Mouse (Mus musculus) large intestine, adult 2 months (tissue): Measurements from ENCODE around the gene AA467197. TPM values are rescaled to one million over a fixed set of nuclear protein-coding genes. Genes with fewer than 3 reads are reported as not detected.
A peak's percentile ranks its signal among the peaks of the same experiment; 100 is the strongest.

Source experiments
- DNase-seq: peaks from one replicate; pipeline ENCODE4 v3.0.0-alpha.2; 2012; ENCODE audit warnings: low read depth, low spot score
- WGBS: fragments of 180-500 bp; shearing (Covaris S2); methylation state at CpG from one replicate; pipeline ENCODE4 v1.1.7; 2018; 5-methylcytosine and 5-hydroxymethylcytosine counted together
- polyA plus RNA-seq: library from polyadenylated mRNA; depleted of rRNA; stranded (reverse); fragments of >200 nt; gene quantifications from 2 replicates; pipeline ENCODE4 v1.2.3, GENCODE M21; 2012; rRNA removed

The AA467197 gene
- 49.8 and 57.5 TPM in 2 replicates for polyA plus RNA-seq

- WGBS, result 67% methylated on average over 3 of the region's 3 CpGs
Observed at GRCm38 (mm10) chr2:122636686-122637085, at the start of gene AA467197. Gene AA467197 (plus strand): TSS chr2:122636986.

GRCm38 (mm10) chr2:122587861-122588519 lies 48.8 kb upstream of the AA467197 start:
- no peak for DNase-seq
- WGBS, result 89% methylated on average over 8 of the region's 8 CpGs

More at GRCm38 (mm10) chr2:122636686-122637085, at the start of gene AA467197:
- DNase-seq, result no peak

DNA sequence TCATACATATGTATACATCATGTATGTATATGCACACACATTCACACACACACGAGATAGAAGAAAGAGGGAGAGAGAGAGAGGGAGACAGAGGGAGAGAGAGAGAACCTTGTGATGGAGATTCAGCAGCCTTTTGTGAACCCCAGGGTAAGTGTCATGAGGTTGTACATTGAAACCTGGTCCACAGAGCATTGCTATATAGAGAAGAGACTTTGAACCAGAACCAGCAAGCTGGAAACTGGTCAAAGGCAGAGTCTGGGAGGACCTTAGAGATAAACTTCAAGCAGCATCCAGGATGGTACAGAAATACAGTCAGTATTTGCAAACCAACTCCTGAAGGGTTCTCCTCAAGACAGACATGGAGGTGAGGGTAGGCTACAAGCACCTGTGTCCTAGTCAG lies 46.4 kb upstream of the AA467197 start:
- DNase-seq, result no peak
- 80% methylated on average over 1 of the region's 1 CpGs for WGBS

DNA sequence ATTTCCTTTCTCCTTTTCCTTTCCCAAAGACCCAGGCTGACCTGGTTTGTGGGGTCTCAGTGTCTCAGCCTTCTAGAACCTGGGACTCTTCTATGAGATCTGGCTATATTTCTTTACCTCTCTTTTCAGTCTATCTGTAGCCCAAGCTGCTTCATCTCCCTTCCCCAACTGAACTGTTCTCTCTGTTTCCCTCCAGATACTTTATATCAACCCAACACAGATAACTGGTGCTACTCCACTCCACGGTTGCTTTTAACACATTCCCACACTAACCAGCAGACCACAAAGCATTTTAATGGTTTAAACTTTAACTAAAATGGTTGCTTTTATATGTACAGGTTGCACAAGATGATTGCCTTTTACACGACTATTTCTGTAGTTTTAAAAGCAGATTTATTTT lies 45.6 kb upstream of the AA467197 start:
- 14% methylated on average over 2 of the region's 2 CpGs for WGBS

GRCm38 (mm10) chr2:122595461-122595860 lies 41.3 kb upstream of the AA467197 start:
- WGBS, result 91% methylated on average over 16 of the region's 16 CpGs

More for the DNA sequence above, 45.6 kb upstream of the AA467197 start:
- no peak for DNase-seq

GRCm38 (mm10) chr2:122599736-122600135 lies 37.0 kb upstream of the AA467197 start:
- 76% methylated on average over 2 of the region's 2 CpGs for WGBS
- DNase-seq, result no peak

More at GRCm38 (mm10) chr2:122595461-122595860, 41.3 kb upstream of the AA467197 start:
- no peak for DNase-seq

- WGBS, result 75% methylated on average over 2 of the region's 2 CpGs
- DNase-seq, result no peak
Observed at GRCm38 (mm10) chr2:122601354-122601753, 35.4 kb upstream of the AA467197 start.

GRCm38 (mm10) chr2:122605829-122606228 lies 31.0 kb upstream of the AA467197 start:
- DNase-seq, result no peak
- WGBS, result 34% methylated on average over 5 of the region's 5 CpGs

DNA sequence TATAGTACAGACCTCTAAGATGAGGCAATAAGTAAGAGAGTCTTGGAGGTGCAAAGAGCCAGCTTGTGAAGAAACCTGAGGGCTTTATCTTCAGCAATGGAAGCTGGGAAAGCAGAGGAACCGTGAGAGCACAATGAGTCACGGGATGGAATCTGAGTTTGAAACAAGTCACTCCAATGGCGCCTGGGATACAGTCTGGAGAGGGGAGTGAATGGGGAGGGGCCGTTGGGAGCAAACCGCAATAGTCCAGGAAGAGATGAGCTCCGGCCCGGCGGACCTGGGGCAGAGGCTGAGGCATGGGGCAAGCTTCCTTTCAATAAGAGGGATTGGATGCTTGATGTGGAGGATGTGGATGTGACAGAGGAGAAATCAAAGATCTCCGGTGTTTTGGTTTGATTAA lies 28.0 kb upstream of the AA467197 start:
- 86% methylated on average over 9 of the region's 9 CpGs for WGBS
- no peak for DNase-seq

- DNase-seq, result no peak
- 3% methylated on average over 48 of the region's 48 CpGs for WGBS
Observed at GRCm38 (mm10) chr2:122610746-122611653, 25.8 kb upstream of the AA467197 start, which contains the start of gene Gatm. Gene Gatm (minus strand): TSS chr2:122611303.

DNA sequence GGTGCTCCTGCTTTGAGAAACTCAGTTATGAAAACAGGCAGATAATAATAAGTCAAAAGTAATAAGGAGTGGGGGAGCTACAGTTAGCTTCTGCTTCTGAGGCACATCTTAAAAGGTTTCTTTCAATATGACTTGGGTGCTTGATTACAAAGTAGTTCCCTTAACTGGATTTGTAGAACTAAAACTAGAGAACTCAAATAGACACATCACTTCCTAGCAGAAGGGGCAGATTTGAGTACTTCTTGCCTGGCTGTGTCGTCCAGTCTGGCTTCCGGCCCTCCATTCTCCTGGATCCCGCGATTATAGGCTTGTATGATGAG lies 25.2 kb upstream of the AA467197 start:
- 90% methylated on average over 4 of the region's 4 CpGs for WGBS
- DNase-seq, result no peak

DNA sequence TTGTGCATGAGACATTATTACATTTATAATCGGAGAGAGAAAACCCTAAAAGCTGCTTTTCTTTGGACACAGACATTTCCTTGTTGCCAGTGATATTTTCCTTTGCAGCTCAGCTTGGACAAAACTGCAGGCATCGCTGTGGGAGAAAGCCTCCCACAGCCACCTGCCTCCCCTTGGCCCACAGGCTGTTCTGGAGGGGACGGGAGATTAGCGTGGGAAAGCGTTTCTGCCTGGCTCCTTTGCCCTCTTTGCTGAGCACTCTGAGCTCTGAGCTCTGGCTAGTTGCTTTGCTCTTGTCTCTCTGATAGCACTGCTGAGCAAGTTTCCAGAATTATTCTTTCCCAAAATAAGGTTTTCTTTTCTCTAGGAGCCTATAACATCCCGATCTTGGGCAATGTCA lies 20.5 kb upstream of the AA467197 start:
- 84% methylated on average over 6 of the region's 6 CpGs for WGBS
- DNase-seq, result no peak

- DNase-seq, result no peak
- 82% methylated on average over 6 of the region's 6 CpGs for WGBS
Observed at GRCm38 (mm10) chr2:122617792-122618191, 19.0 kb upstream of the AA467197 start.

- WGBS, result 53% methylated on average over 4 of the region's 4 CpGs
- no peak for DNase-seq
Observed at GRCm38 (mm10) chr2:122618719-122619118, 18.1 kb upstream of the AA467197 start.

GRCm38 (mm10) chr2:122621337-122622110 lies 15.3 kb upstream of the AA467197 start:
- 74% methylated on average over 9 of the region's 9 CpGs for WGBS
- DNase-seq, result no peak

DNA sequence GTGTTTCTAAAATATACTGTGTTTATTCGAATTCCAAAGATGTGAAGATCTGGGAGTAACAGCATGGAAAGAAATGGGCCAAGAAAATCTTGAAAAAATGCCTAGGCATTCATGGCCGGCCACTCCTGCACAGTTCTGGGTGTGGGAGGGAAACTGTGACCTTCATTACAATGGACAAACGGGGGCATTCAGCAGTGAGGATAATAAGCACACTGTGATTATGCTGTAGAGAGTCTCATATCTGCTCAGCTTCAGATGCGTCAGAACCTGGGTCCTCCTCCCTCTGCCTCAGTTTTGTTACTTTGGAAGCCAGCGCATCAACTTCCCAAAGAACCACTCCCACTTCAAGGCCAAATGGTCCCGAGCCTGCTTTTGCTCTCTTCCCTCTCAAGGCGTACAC lies 10.9 kb upstream of the AA467197 start:
- DNase-seq, result no peak
- WGBS, result 52% methylated on average over 7 of the region's 7 CpGs

- DNase-seq, result no peak
- WGBS, result 1% methylated on average over 7 of the region's 7 CpGs
Observed at GRCm38 (mm10) chr2:122628976-122629375, 7.8 kb upstream of the AA467197 start.

DNA sequence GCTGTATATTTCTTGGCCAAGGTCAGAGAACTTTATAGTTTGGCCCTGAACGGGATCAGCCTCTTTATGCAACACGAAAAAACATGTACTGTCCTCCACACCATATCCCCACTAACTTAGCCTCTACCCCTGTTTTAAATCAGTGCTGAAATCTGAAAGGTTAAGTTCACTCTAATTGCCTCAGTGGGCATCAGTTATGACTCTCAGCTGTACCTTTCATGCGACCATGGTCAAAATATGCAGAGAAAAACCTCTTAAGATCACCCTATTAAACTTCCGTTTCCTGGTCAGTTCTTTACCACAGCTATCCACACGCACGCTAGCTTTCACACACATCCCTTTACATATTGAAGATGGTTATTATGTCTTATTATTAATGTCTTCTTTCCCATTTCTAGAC lies 6.9 kb upstream of the AA467197 start:
- WGBS, result 33% methylated on average over 6 of the region's 6 CpGs
- no peak for DNase-seq

DNA sequence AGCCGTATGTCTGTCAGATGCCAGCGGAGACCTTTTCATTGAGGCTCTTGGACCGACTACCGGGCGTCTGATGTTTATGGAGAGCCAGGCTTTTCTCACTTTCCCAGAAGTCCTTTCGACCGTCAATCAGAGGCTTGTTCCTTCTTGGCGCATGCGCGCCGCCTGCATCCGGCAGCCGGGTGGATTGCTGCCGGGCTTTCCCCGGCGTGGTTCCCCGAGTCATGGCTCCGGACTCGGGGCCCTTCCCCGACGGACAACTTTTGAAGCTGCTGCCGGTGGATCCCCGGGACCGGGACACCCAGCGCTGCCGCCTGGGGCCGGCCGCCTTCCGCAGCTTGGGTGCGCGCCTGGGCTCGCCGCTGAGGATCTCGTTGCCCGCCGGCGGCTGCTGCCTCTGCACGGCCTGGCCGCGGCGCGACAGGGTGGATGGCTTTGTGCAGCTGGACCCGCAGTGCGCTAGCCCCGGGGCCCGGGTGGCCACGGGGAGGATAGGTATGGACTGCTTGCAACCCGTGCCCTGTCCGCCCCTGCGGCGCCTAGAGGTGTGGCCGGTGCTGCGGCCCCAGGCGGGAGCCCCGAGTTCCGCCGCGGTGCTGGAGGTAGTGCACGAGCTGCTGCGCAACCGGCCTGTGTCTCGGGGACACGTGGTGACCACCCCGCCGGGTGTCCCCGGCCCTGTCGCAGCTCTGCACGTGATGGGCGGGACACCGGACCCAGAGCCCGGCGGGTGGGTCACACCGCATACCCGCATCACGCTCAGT lies 6.1 kb upstream of the AA467197 start:
- WGBS, result under 1% methylated on average over 75 of the region's 75 CpGs
- peak; percentile 84 for DNase-seq
